ENCODE assay signal across 24 mouse cellular contexts in genomic region chr2:173084871-173085270, GRCm38 (mm10). TPM values are rescaled to one million over a fixed set of nuclear protein-coding genes. Genes with fewer than 3 reads are reported as not detected.
"Had no signal": no experiment of that assay in that cellular context is flagged by ENCODE, and none has a peak within 500 bp of the region (broad histone marks: within the 10 kb centered on the region; RNA-seq: fewer than 3 reads in every experiment).

No protein-coding gene starts in this region.

- H3K4me1 ChIP-seq: intestine, embryonic 15.5 days; midbrain, embryonic 15.5 days; neural tube, embryonic 15.5 days; stomach, embryonic 15.5 days had no signal

- H3K27ac ChIP-seq: intestine, embryonic 15.5 days; kidney, embryonic 15.5 days; limb, embryonic 10.5 days; liver, embryonic 12.5 days; lung, embryonic 15.5 days; macrophage; midbrain, embryonic 15.5 days; neural tube, embryonic 15.5 days; stomach, embryonic 15.5 days had no signal

- H3K9me3 ChIP-seq: intestine, embryonic 15.5 days; kidney, embryonic 15.5 days; limb, embryonic 10.5 days; liver, embryonic 12.5 days; lung, embryonic 15.5 days; midbrain, embryonic 15.5 days; neural tube, embryonic 15.5 days; stomach, embryonic 15.5 days had no signal

- H3K4me2 ChIP-seq: intestine, embryonic 15.5 days; lung, embryonic 15.5 days; midbrain, embryonic 11.5 days; midbrain, embryonic 15.5 days; neural tube, embryonic 15.5 days; stomach, embryonic 15.5 days had no signal

- H3K9ac ChIP-seq: intestine, embryonic 15.5 days; kidney, embryonic 15.5 days; liver, embryonic 12.5 days; lung, embryonic 15.5 days; midbrain, embryonic 15.5 days; neural tube, embryonic 15.5 days; stomach, embryonic 15.5 days had no signal

- H3K4me3 ChIP-seq: intestine, embryonic 15.5 days; kidney, embryonic 15.5 days; liver, embryonic 12.5 days; lung, embryonic 15.5 days; megakaryocyte, embryonic 14.5 days; midbrain, embryonic 15.5 days; neural tube, embryonic 15.5 days; stomach, embryonic 15.5 days had no signal

- H3K27me3 ChIP-seq: intestine, embryonic 15.5 days; kidney, embryonic 15.5 days; liver, embryonic 12.5 days; lung, embryonic 15.5 days; megakaryocyte, embryonic 14.5 days; midbrain, embryonic 15.5 days; neural tube, embryonic 15.5 days; stomach, embryonic 15.5 days had no signal

- H3K36me3 ChIP-seq: intestine, embryonic 15.5 days; kidney, embryonic 15.5 days; limb, embryonic 10.5 days; liver, embryonic 12.5 days; lung, embryonic 15.5 days; midbrain, embryonic 15.5 days; neural tube, embryonic 15.5 days; stomach, embryonic 15.5 days had no signal

- ATAC-seq: intestine, embryonic 15.5 days; liver, embryonic 12.5 days; midbrain, embryonic 15.5 days had no signal

- DNase-seq: kidney, adult 2 months; kidney, postnatal 14 days; lung, postnatal 14 days; right cerebral cortex, adult 18-20 months; thymus, postnatal 25 days had no signal

RNA-seq across cellular contexts. Expression of gene Ctcfl, which starts 34.5 kb away (rescaled TPM):
- total RNA-seq: layer of hippocampus, adult 8-10 months; layer of hippocampus, postnatal 14 days; left cerebral cortex, adult 18-20 months; left cerebral cortex, postnatal 10 days; monocyte, adult 5-6 weeks had no signal
- polyA plus RNA-seq: large intestine, adult 2 months; limb, embryonic 14.5 days; macrophage; urinary bladder, adult 2 months had no signal
